Mouse (Mus musculus) forebrain, embryonic 16.5 days (tissue): ENCODE measurements around the gene Zfp292. TPM values are rescaled to one million over a fixed set of nuclear protein-coding genes. Genes with fewer than 3 reads are reported as not detected.
"Not testable (repeated sequence)": the region's sequence is repeated elsewhere in the genome, so short reads cannot be mapped to it uniquely, and the experiment has no call there.

Source experiments
- ATAC-seq: fragments of 200-750 bp; cut with Nextera tagmentation; 2 replicates; pipeline ENCODE4 v1.8.0; 2017; ENCODE audit warnings: mild to moderate bottlenecking, moderate library complexity
- H3K27ac ChIP-seq: fragments of 300-500 bp; sonication (generic); 2 replicates; pipeline ENCODE4 v1.5.1; 2014; ENCODE audit warnings: low read length, control low read depth
- H3K27me3 ChIP-seq: fragments of 300-500 bp; sonication (generic); replicated peaks from 2 replicates; pipeline ENCODE4 v1.6.1; 2014; ENCODE audit warnings: low read length; ENCODE audit not compliant: control insufficient read depth, insufficient read depth
- H3K36me3 ChIP-seq: fragments of 300-500 bp; sonication (generic); 2 replicates; pipeline ENCODE4 v1.6.1; 2014; ENCODE audit not compliant: control insufficient read depth, insufficient read depth
- H3K4me1 ChIP-seq: fragments of 300-500 bp; sonication (generic); replicated peaks from 2 replicates; pipeline ENCODE4 v1.6.1; 2014; ENCODE audit warnings: low read length; ENCODE audit not compliant: control insufficient read depth, insufficient read depth
- H3K4me2 ChIP-seq: fragments of 300-500 bp; sonication (generic); 2 replicates; pipeline ENCODE4 v1.6.1; 2014; ENCODE audit warnings: mild to moderate bottlenecking, low read length, control low read depth
- H3K4me3 ChIP-seq: fragments of 300-500 bp; sonication (generic); replicated peaks from 2 replicates; pipeline ENCODE4 v1.5.1; 2014; ENCODE audit warnings: mild to moderate bottlenecking, low read length, control low read depth
- H3K9ac ChIP-seq: fragments of 300-500 bp; sonication (generic); replicated peaks from 2 replicates; pipeline ENCODE4 v1.6.1; 2014; ENCODE audit warnings: low read depth, low read length, control low read depth
- H3K9me3 ChIP-seq: fragments of 300-500 bp; sonication (generic); 2 replicates; pipeline ENCODE4 v1.6.1; 2016; ENCODE audit warnings: low read length; ENCODE audit not compliant: control insufficient read depth
- WGBS: fragments of 180-500 bp; shearing (Covaris S2); extraction: QIAGEN DNeasy Blood & Tissue Kit; methylation state at CpG from one replicate; pipeline ENCODE4 v1.1.7; 2014; 5-methylcytosine and 5-hydroxymethylcytosine counted together
- polyA plus RNA-seq: library from polyadenylated mRNA; unstranded; fragments of >200 nt; fragmentation: Nextera tagmentation; extraction: Ambion mirVana; gene quantifications from 2 replicates; pipeline ENCODE4 v1.2.1, GENCODE M21; 2015

Zfp292 gene
- 36.6 and 41.5 TPM in 2 replicates for polyA plus RNA-seq

DNA sequence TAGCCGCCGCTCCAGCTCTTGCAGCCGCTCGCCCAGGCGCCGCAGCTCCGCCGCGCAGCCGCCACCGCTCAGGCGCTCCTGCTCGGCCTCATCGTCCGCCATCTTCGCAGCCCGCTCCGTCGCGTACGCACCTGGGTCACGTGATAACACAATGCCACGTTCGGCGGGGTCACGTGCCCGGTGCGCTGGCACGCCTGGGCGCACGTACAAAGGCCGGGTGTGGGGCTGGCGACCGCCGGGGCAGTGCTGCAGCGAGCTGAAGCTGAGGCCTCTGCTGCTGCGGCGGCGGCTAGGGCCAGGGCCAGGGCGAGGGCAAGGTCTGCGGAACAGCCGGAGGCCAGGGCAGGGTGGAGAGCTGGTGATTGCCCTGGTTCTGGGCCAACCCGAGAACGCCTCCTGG is at the start of gene Zfp292:
Gene Zfp292, minus strand, starts transcription at position 143 of the 400 bp plus-strand sequence.
- no peaks in the 10 kb centered on the region for H3K9me3 ChIP-seq
- peak within 1 kb of the TSS; percentile 92 for H3K4me2 ChIP-seq
- peak within 1 kb of the TSS; percentile 99 for H3K9ac ChIP-seq
- H3K4me1 ChIP-seq: peaks cover 32% of the 10 kb centered on the region
- peak within 1 kb of the TSS; percentile 99 for H3K27ac ChIP-seq
- ATAC-seq: peak; percentile 92
- H3K27me3 ChIP-seq: no peaks in the 10 kb centered on the region
- peak within 1 kb of the TSS; percentile 97 for H3K4me3 ChIP-seq
- under 1% methylated on average over 43 of the region's 44 CpGs for WGBS
- H3K36me3 ChIP-seq: no peaks in the 10 kb centered on the region

DNA sequence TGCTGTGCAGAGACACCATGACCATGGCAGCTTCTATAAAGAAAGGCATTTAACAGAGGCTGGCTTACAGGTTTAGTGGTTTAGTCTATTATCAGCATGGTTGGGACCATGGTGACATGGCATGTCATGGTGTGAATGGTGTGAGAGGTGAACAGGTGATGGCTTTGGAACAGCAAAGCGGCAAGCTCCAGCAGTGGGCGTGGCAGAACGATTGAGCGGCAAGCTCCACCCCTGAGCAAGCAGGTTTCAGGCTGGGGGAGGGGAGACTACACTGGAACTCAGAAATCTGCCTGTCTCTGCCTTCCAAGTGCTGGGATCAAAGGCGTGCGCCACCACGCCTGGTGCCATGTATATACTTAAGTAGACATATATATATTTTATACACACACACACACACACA is 45.6 kb upstream of the Zfp292 start:
- not testable (repeated sequence) for H3K27ac ChIP-seq, H3K9ac ChIP-seq, H3K27me3 ChIP-seq, H3K4me2 ChIP-seq, ATAC-seq, H3K4me1 ChIP-seq, H3K4me3 ChIP-seq, H3K36me3 ChIP-seq, H3K9me3 ChIP-seq
- 81% methylated on average over 7 of the region's 7 CpGs for WGBS

- Histone ChIP-seq H3K27me3 (no peaks in the 10 kb centered on the region), H3K4me3 (no peak overlapping the region), H3K4me2 (no peak overlapping the region), H3K9me3 (no peaks in the 10 kb centered on the region), H3K4me1 (0 out of 2 replicates have a peak, but pooled peaks cover 4% of the 10 kb centered on the region), H3K9ac (no peak overlapping the region), H3K27ac (no peak overlapping the region), H3K36me3 (no peaks in the 10 kb centered on the region)
- 67% methylated on average over 6 of the region's 6 CpGs for WGBS
- ATAC-seq: peak; percentile 81
Measured at GRCm38 (mm10) chr4:34922177-34922870, 39.6 kb upstream of the Zfp292 start.

GRCm38 (mm10) chr4:34917400-34917799 is 34.6 kb upstream of the Zfp292 start:
- peak; percentile 83 for ATAC-seq
- Histone ChIP-seq H3K4me3 (no peak overlapping the region), H3K9me3 (no peaks in the 10 kb centered on the region)

DNA sequence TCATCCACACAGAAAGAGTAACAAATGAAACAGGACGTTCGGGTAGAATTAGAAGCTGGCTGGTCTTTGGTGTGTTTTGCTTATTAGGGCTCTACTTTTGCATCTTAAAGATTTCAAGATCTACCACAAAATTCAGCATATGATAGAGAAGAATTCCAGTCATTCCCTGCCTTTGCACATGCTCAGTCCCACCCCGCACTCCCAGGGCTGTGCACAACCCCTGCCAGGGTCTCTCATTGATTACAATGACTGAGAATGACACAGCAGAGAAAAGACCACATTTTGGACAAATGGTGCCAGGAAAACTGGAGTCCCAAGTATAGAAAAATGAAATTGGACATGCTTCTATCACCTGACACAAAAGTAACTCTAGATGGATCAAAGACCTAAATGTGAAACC is 29.4 kb upstream of the Zfp292 start:
- no peak for ATAC-seq
- Histone ChIP-seq H3K9ac (no peak overlapping the region), H3K27me3 (no peaks in the 10 kb centered on the region), H3K27ac (no peak overlapping the region), H3K4me1 (0 out of 2 replicates have a peak, but pooled peaks cover under 1% of the 10 kb centered on the region), H3K4me2 (no peak overlapping the region), H3K36me3 (no peaks in the 10 kb centered on the region), H3K9me3 (no peaks in the 10 kb centered on the region), H3K4me3 (no peak overlapping the region)
- 85% methylated on average over 3 of the region's 3 CpGs for WGBS

More at GRCm38 (mm10) chr4:34917400-34917799, 34.6 kb upstream of the Zfp292 start:
- Histone ChIP-seq H3K27ac (no peak overlapping the region), H3K36me3 (no peaks in the 10 kb centered on the region), H3K4me1 (0 out of 2 replicates have a peak, but pooled peaks cover 6% of the 10 kb centered on the region), H3K4me2 (no peak overlapping the region), H3K9ac (no peak overlapping the region), H3K27me3 (no peaks in the 10 kb centered on the region)
- 14% methylated on average over 7 of the region's 7 CpGs for WGBS

DNA sequence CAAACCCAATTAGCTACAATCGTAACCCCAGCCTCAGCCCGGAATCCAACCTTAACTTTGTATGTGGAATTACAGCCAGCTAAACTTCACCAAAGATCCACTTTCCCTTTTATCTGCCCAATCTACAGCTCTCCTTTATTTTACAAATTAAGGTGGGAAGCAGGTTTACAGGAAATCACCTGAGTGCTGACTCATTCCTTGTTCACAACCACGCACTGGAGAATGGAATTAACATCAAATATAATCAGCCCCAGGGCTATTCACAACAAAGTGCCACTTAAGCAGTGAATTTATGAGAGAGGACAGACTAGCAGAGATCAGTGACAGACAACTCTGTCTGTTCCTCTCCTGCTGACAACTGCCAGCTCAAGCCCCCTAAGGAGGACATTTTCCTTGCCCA is 28.6 kb upstream of the Zfp292 start:
- 69% methylated on average over 3 of the region's 3 CpGs for WGBS
- no peaks in the 10 kb centered on the region for H3K9me3 ChIP-seq
- H3K9ac ChIP-seq: no peak overlapping the region
- no peaks in the 10 kb centered on the region for H3K4me1 ChIP-seq
- no peaks in the 10 kb centered on the region for H3K27me3 ChIP-seq
- no peak overlapping the region for H3K4me2 ChIP-seq
- no peak overlapping the region for H3K4me3 ChIP-seq
- H3K27ac ChIP-seq: no peak overlapping the region
- H3K36me3 ChIP-seq: no peaks in the 10 kb centered on the region
- no peak for ATAC-seq

DNA sequence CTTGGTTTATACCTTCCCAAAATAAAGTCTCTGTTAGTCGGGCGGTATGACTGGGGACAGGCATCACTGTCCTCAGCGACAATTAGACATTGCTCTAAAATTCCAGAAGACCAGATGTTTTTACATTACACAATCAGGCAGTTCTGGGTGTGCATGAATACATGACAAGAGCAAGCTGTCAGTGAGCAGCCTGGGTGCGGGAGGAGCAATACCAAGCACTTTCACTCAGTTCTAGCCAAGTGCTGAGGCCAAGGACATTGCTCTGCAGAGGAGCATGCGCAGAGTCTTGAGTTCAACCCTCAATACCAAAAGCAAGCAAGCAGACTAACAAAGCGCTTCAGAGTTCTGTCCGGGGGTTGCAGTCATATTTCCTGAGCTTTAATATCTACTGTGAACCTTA is 25.4 kb upstream of the Zfp292 start:
- no peak overlapping the region for H3K27ac ChIP-seq
- H3K4me1 ChIP-seq: no peaks in the 10 kb centered on the region
- H3K36me3 ChIP-seq: no peaks in the 10 kb centered on the region
- no peak for ATAC-seq
- WGBS: 96% methylated on average over 7 of the region's 7 CpGs
- H3K27me3 ChIP-seq: no peaks in the 10 kb centered on the region
- H3K9ac ChIP-seq: no peak overlapping the region
- no peaks in the 10 kb centered on the region for H3K9me3 ChIP-seq
- H3K4me3 ChIP-seq: no peak overlapping the region
- H3K4me2 ChIP-seq: no peak overlapping the region

- H3K9ac ChIP-seq: no peak overlapping the region
- H3K4me1 ChIP-seq: no peaks in the 10 kb centered on the region
- H3K36me3 ChIP-seq: no peaks in the 10 kb centered on the region
- ATAC-seq: no peak
- H3K9me3 ChIP-seq: no peaks in the 10 kb centered on the region
- H3K27ac ChIP-seq: no peak overlapping the region
- H3K27me3 ChIP-seq: no peaks in the 10 kb centered on the region
- H3K4me2 ChIP-seq: no peak overlapping the region
- 43% methylated on average over 14 of the region's 14 CpGs for WGBS
- H3K4me3 ChIP-seq: no peak overlapping the region
Measured at GRCm38 (mm10) chr4:34907026-34907425, 24.3 kb upstream of the Zfp292 start.

DNA sequence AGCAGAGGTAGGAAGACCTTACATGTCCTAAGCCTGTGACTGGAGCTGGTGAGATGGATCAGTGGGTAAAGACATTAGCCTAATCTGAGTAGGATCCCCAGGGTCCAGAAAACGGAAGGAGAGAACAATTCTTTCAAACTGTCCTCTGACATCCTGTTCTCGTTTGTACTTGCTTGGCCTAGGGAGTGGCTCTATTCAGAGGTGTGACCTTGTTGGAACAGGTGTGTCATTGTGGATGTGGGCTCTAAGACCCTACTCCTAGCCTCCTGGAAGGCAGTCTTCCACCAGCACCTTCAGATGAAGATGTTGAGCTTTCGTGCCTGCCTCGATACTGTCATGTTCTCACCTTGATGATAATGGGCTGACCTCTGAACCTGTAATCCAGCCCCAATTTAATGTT is 23.4 kb upstream of the Zfp292 start:
- Histone ChIP-seq H3K4me1 (no peaks in the 10 kb centered on the region), H3K27me3 (no peaks in the 10 kb centered on the region)

More for the DNA sequence above, 23.4 kb upstream of the Zfp292 start:
- Histone ChIP-seq H3K36me3 (no peaks in the 10 kb centered on the region), H3K27ac (no peak overlapping the region), H3K9me3 (no peaks in the 10 kb centered on the region), H3K4me2 (no peak overlapping the region), H3K9ac (no peak overlapping the region), H3K4me3 (no peak overlapping the region)
- ATAC-seq: no peak
- whole genome bisulfite sequencing: 79% methylated on average over 4 of the region's 4 CpGs
